Mouse (Mus musculus) stomach, embryonic 15.5 days (tissue): ENCODE results near the gene Rpusd3. TPM values are rescaled to one million over a fixed set of nuclear protein-coding genes. Genes with fewer than 3 reads are reported as not detected.

Experiments used
- ATAC-seq: fragments of 200-750 bp; cut with Nextera tagmentation; 2 replicates; pipeline ENCODE4 v1.8.0; 2017; ENCODE audit warnings: low read depth, moderate number of reproducible peaks, moderate TSS enrichment; ENCODE audit not compliant: insufficient read depth, low FRiP score
- H3K27ac ChIP-seq: fragments of 300-500 bp; sonication (generic); 2 replicates; pipeline ENCODE4 v1.5.1; 2015; ENCODE audit warnings: mild to moderate bottlenecking, inconsistent platforms
- H3K27me3 ChIP-seq: fragments of 300-500 bp; sonication (generic); replicated peaks from 2 replicates; pipeline ENCODE4 v1.6.1; 2015; ENCODE audit warnings: inconsistent platforms
- H3K36me3 ChIP-seq: fragments of 300-500 bp; sonication (generic); 2 replicates; pipeline ENCODE4 v1.6.1; 2015; ENCODE audit warnings: inconsistent platforms
- H3K4me1 ChIP-seq: fragments of 300-500 bp; sonication (generic); 2 replicates; pipeline ENCODE4 v1.6.1; 2015; ENCODE audit warnings: inconsistent platforms
- H3K4me2 ChIP-seq: fragments of 300-500 bp; sonication (generic); 2 replicates; pipeline ENCODE4 v1.6.1; 2015; ENCODE audit warnings: mild to moderate bottlenecking, inconsistent platforms
- H3K4me3 ChIP-seq: fragments of 300-500 bp; sonication (generic); replicated peaks from 2 replicates; pipeline ENCODE4 v1.5.1; 2015; ENCODE audit warnings: inconsistent platforms
- H3K9ac ChIP-seq: fragments of 300-500 bp; sonication (generic); 2 replicates; pipeline ENCODE4 v1.6.1; 2015; ENCODE audit warnings: inconsistent platforms
- H3K9me3 ChIP-seq: fragments of 300-500 bp; sonication (generic); 2 replicates; pipeline ENCODE4 v1.6.1; 2016; ENCODE audit warnings: inconsistent platforms
- WGBS: fragments of 180-500 bp; shearing (Covaris S2); methylation state at CpG from one replicate; pipeline ENCODE4 v1.1.7; 2015; 5-methylcytosine and 5-hydroxymethylcytosine counted together
- polyA plus RNA-seq: library from polyadenylated mRNA; unstranded; fragments of >200 nt; fragmentation: Nextera tagmentation; extraction: Ambion mirVana; gene quantifications from 2 replicates; pipeline ENCODE4 v1.2.1, GENCODE M21; 2015

Rpusd3 gene
- polyA plus RNA-seq, 1 experiment from 2014 or later = 15.9 TPM

GRCm38 (mm10) chr6:113428006-113428405 lies 8.9 kb upstream of the Rpusd3 start:
- no peak overlapping the region for H3K9ac ChIP-seq
- no peak overlapping the region for H3K4me3 ChIP-seq
- no peaks in the 10 kb centered on the region for H3K4me1 ChIP-seq
- no peak overlapping the region for H3K4me2 ChIP-seq
- no peak overlapping the region for H3K27ac ChIP-seq
- no peaks in the 10 kb centered on the region for H3K9me3 ChIP-seq
- no peaks in the 10 kb centered on the region for H3K36me3 ChIP-seq
- ATAC-seq = no peak
- no peaks in the 10 kb centered on the region for H3K27me3 ChIP-seq
- WGBS = 85% methylated on average over 16 of the region's 16 CpGs

- H3K9me3 ChIP-seq = no peaks in the 10 kb centered on the region
- 60% methylated on average over 3 of the region's 3 CpGs for WGBS
- ATAC-seq = no peak
- no peak overlapping the region for H3K4me3 ChIP-seq
- H3K9ac ChIP-seq = no peak overlapping the region
- H3K27me3 ChIP-seq = no peaks in the 10 kb centered on the region
- H3K27ac ChIP-seq = no peak overlapping the region
- H3K4me1 ChIP-seq = no peaks in the 10 kb centered on the region
- no peak overlapping the region for H3K4me2 ChIP-seq
- H3K36me3 ChIP-seq = no peaks in the 10 kb centered on the region
Observed at GRCm38 (mm10) chr6:113427397-113427796, 8.3 kb upstream of the Rpusd3 start.

DNA sequence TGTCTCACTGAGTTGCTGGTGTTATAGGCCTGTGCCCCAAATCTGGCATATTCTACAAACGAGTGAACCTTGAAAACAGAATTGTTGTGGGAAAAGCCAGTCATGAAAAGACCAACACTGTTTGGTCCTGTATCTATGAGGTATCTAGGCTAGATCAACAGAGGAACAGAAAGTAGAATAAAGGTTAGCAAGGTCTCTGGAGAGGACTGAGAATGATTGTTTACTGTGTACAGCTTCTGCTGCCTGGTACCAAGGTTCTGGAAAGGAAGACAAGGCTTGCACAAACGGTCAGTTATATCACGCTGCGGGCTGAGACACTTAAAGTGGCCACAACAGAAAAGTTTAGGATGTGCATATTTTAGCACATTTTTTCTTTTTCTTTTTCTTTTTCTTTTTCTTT lies 7.6 kb upstream of the Rpusd3 start:
- Histone ChIP-seq H3K9me3 (no peaks in the 10 kb centered on the region), H3K27me3 (no peaks in the 10 kb centered on the region), H3K36me3 (no peaks in the 10 kb centered on the region), H3K4me1 (no peaks in the 10 kb centered on the region), H3K4me3 (no peak overlapping the region), H3K27ac (no peak overlapping the region), H3K4me2 (no peak overlapping the region), H3K9ac (no peak overlapping the region)
- 92% methylated on average over 4 of the region's 4 CpGs for WGBS
- ATAC-seq = no peak

DNA sequence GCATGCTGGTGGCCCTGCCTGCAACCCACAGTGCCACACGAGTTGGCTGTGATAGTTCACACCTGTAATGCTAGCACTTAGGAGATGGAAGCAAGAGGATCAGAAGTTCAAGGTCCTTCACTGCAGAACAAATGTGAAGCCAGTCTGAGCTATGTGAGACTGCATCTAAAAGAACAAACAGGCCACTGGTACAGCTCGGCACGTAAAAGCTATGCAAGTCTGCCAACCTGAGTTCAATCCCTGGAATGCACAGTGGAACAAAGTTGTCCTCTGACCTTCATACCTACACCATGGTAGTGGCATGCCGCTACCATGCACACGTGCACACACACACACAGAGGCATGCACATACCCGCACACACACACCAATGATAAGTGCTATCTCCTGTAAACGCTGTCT lies 5.0 kb upstream of the Rpusd3 start:
- ATAC-seq = peak; percentile 30; the same call in 1 of the 2 replicates

GRCm38 (mm10) chr6:113423000-113423399 lies 3.9 kb upstream of the Rpusd3 start:
- no peak overlapping the region for H3K4me3 ChIP-seq
- ATAC-seq = no peak
- 71% methylated on average over 4 of the region's 4 CpGs for WGBS
- no peak overlapping the region for H3K4me2 ChIP-seq
- no peak overlapping the region for H3K27ac ChIP-seq
- peaks cover 8% of the 10 kb centered on the region; the same call in 1 of the 2 replicates for H3K4me1 ChIP-seq
- H3K36me3 ChIP-seq = no peaks in the 10 kb centered on the region
- no peak overlapping the region for H3K9ac ChIP-seq
- no peaks in the 10 kb centered on the region for H3K27me3 ChIP-seq
- no peaks in the 10 kb centered on the region for H3K9me3 ChIP-seq

More for the DNA sequence above, 5.0 kb upstream of the Rpusd3 start:
- Histone ChIP-seq H3K4me1 (0 out of 2 replicates have a peak, but pooled peaks cover 4% of the 10 kb centered on the region), H3K9ac (no peak overlapping the region), H3K27me3 (no peaks in the 10 kb centered on the region), H3K9me3 (no peaks in the 10 kb centered on the region), H3K4me2 (no peak overlapping the region), H3K4me3 (no peak overlapping the region), H3K36me3 (no peaks in the 10 kb centered on the region), H3K27ac (no peak overlapping the region)
- WGBS = 70% methylated on average over 7 of the region's 7 CpGs

GRCm38 (mm10) chr6:113418441-113419198 lies 520 bp downstream of the Rpusd3 start:
- ATAC-seq = peak; percentile 37
- Histone ChIP-seq H3K36me3 (no peaks in the 10 kb centered on the region), H3K4me2 (peak overlapping the region; percentile 95), H3K4me3 (peak overlapping the region; percentile 66), H3K27ac (no peak overlapping the region; the same call in 1 of the 2 replicates), H3K4me1 (peaks cover 8% of the 10 kb centered on the region; the same call in 1 of the 2 replicates), H3K9me3 (no peaks in the 10 kb centered on the region), H3K9ac (peak overlapping the region; percentile 50), H3K27me3 (no peaks in the 10 kb centered on the region)
- 11% methylated on average over 16 of the region's 16 CpGs for WGBS

- H3K27me3 ChIP-seq = no peaks in the 10 kb centered on the region
- no peak for ATAC-seq
- 76% methylated on average over 5 of the region's 5 CpGs for WGBS
- peaks cover 8% of the 10 kb centered on the region; the same call in 1 of the 2 replicates for H3K4me1 ChIP-seq
- H3K9ac ChIP-seq = no peak overlapping the region
- H3K4me2 ChIP-seq = no peak overlapping the region
- H3K27ac ChIP-seq = no peak overlapping the region
- no peak overlapping the region for H3K4me3 ChIP-seq
- H3K36me3 ChIP-seq = no peaks in the 10 kb centered on the region
- no peaks in the 10 kb centered on the region for H3K9me3 ChIP-seq
Observed at GRCm38 (mm10) chr6:113416416-113416815, 2.7 kb downstream of the Rpusd3 start.

- H3K27ac ChIP-seq = no peak overlapping the region
- no peak overlapping the region for H3K9ac ChIP-seq
- WGBS = 58% methylated on average over 1 of the region's 1 CpGs
- no peak for ATAC-seq
- no peaks in the 10 kb centered on the region for H3K9me3 ChIP-seq
- no peaks in the 10 kb centered on the region for H3K27me3 ChIP-seq
- no peak overlapping the region for H3K4me2 ChIP-seq
- H3K4me3 ChIP-seq = no peak overlapping the region
- H3K4me1 ChIP-seq = no peaks in the 10 kb centered on the region
- 0 out of 2 replicates have a peak, but pooled peaks cover 2% of the 10 kb centered on the region for H3K36me3 ChIP-seq
Observed at GRCm38 (mm10) chr6:113410001-113410400, 9.1 kb downstream of the Rpusd3 start.

DNA sequence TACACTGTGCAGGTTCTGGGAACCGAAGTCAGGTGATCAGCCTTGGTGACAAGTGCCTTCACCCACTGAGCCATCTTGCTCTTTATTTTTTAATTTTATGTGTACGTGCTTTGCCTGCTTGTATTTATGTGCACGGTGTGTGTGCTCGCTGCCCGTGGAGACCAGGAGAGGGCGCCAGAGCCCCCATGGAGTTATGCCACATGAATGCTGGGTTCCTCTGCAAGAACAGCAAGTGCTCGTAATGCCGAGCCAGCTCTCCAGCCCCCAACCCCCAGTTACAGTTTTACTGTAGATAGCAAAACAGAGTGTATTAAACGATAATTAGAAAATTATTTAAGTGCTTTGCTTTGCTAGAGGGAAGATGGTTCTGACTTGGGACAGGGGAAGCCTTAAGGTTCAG lies 12.5 kb downstream of the Rpusd3 start:
- Histone ChIP-seq H3K4me2 (no peak overlapping the region), H3K9ac (no peak overlapping the region), H3K9me3 (no peaks in the 10 kb centered on the region), H3K27me3 (no peaks in the 10 kb centered on the region), H3K36me3 (0 out of 2 replicates have a peak, but pooled peaks cover 2% of the 10 kb centered on the region), H3K4me1 (no peaks in the 10 kb centered on the region), H3K4me3 (no peak overlapping the region), H3K27ac (no peak overlapping the region)
- ATAC-seq = no peak
- WGBS = 78% methylated on average over 9 of the region's 9 CpGs

- Histone ChIP-seq H3K4me2 (no peak overlapping the region), H3K27me3 (no peaks in the 10 kb centered on the region), H3K27ac (no peak overlapping the region), H3K36me3 (0 out of 2 replicates have a peak, but pooled peaks cover 2% of the 10 kb centered on the region), H3K4me3 (no peak overlapping the region), H3K9ac (no peak overlapping the region), H3K4me1 (no peaks in the 10 kb centered on the region), H3K9me3 (no peaks in the 10 kb centered on the region)
- ATAC-seq = no peak
- 86% methylated on average over 6 of the region's 6 CpGs for WGBS
Observed at GRCm38 (mm10) chr6:113405483-113405882, 13.7 kb downstream of the Rpusd3 start.

- Histone ChIP-seq H3K4me1 (no peaks in the 10 kb centered on the region), H3K27me3 (no peaks in the 10 kb centered on the region), H3K36me3 (0 out of 2 replicates have a peak, but pooled peaks cover 2% of the 10 kb centered on the region), H3K4me3 (no peak overlapping the region), H3K4me2 (no peak overlapping the region), H3K9ac (no peak overlapping the region), H3K27ac (no peak overlapping the region), H3K9me3 (no peaks in the 10 kb centered on the region)
- 72% methylated on average over 12 of the region's 12 CpGs for WGBS
- ATAC-seq = no peak
Observed at GRCm38 (mm10) chr6:113404649-113405448, 14.3 kb downstream of the Rpusd3 start.

DNA sequence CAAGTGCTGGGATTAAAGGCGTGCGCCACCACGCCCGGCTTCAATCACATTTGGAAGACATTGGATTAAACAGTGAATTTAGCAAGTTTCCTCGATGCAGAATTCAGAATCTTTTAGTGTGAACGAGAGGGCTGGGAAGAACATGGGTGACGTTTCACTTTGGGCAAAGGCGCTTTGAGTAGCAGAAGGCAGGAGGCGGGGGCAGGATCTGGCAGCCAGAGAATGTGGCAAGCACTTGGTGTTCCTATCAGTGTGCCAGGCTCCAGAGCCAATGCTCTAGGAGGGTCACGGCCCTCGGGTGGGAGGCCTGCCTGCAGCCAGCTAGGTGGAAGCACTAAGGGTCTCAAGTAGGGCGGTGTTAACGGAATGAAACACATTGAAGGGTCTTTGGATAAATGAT lies 17.0 kb downstream of the Rpusd3 start:
- Histone ChIP-seq H3K27ac (no peak overlapping the region), H3K4me2 (no peak overlapping the region), H3K4me3 (no peak overlapping the region), H3K4me1 (no peaks in the 10 kb centered on the region), H3K9ac (no peak overlapping the region), H3K9me3 (no peaks in the 10 kb centered on the region), H3K36me3 (no peaks in the 10 kb centered on the region), H3K27me3 (no peaks in the 10 kb centered on the region)
- ATAC-seq = no peak
- 89% methylated on average over 13 of the region's 13 CpGs for WGBS
